Mouse (Mus musculus) embryonic facial prominence, embryonic 15.5 days (tissue): ENCODE results near the gene Rapgef5. TPM values are rescaled to one million over a fixed set of nuclear protein-coding genes. Genes with fewer than 3 reads are reported as not detected.

Experiments used
- ATAC-seq: fragments of 200-750 bp; cut with Nextera tagmentation; 2 replicates; pipeline ENCODE4 v1.8.0; 2017; ENCODE audit warnings: low read depth, moderate TSS enrichment; ENCODE audit not compliant: insufficient number of reproducible peaks, low FRiP score, low TSS enrichment
- H3K27ac ChIP-seq: fragments of 300-500 bp; sonication (generic); replicated peaks from 2 replicates; pipeline ENCODE4 v1.5.1; 2015; ENCODE audit warnings: mild to moderate bottlenecking, inconsistent platforms
- H3K27me3 ChIP-seq: fragments of 300-500 bp; sonication (generic); 2 replicates; pipeline ENCODE4 v1.6.1; 2015; ENCODE audit warnings: inconsistent platforms
- H3K36me3 ChIP-seq: fragments of 300-500 bp; sonication (generic); 2 replicates; pipeline ENCODE4 v1.6.1; 2015; ENCODE audit warnings: mild to moderate bottlenecking, inconsistent platforms
- H3K4me1 ChIP-seq: fragments of 300-500 bp; sonication (generic); 2 replicates; pipeline ENCODE4 v1.6.1; 2015; ENCODE audit warnings: inconsistent platforms
- H3K4me2 ChIP-seq: fragments of 300-500 bp; sonication (generic); replicated peaks from 2 replicates; pipeline ENCODE4 v1.6.1; 2015; ENCODE audit warnings: mild to moderate bottlenecking, inconsistent platforms
- H3K4me3 ChIP-seq: fragments of 300-500 bp; sonication (generic); replicated peaks from 2 replicates; pipeline ENCODE4 v1.5.1; 2015; ENCODE audit warnings: mild to moderate bottlenecking, inconsistent platforms
- H3K9ac ChIP-seq: fragments of 300-500 bp; sonication (generic); 2 replicates; pipeline ENCODE4 v1.6.1; 2015; ENCODE audit warnings: inconsistent platforms
- H3K9me3 ChIP-seq: fragments of 300-500 bp; sonication (generic); replicated peaks from 2 replicates; pipeline ENCODE4 v1.6.1; 2016; ENCODE audit warnings: inconsistent platforms
- WGBS: fragments of 180-500 bp; shearing (Covaris S2); methylation state at CpG from one replicate; pipeline ENCODE4 v1.1.7; 2015; 5-methylcytosine and 5-hydroxymethylcytosine counted together
- polyA plus RNA-seq: library from polyadenylated mRNA; unstranded; fragments of >200 nt; fragmentation: Nextera tagmentation; extraction: Ambion mirVana; gene quantifications from 2 replicates; pipeline ENCODE4 v1.2.1, GENCODE M21; 2015

The Rapgef5 gene
- polyA plus RNA-seq, 1 experiment from 2014 or later: 8.6 TPM

DNA sequence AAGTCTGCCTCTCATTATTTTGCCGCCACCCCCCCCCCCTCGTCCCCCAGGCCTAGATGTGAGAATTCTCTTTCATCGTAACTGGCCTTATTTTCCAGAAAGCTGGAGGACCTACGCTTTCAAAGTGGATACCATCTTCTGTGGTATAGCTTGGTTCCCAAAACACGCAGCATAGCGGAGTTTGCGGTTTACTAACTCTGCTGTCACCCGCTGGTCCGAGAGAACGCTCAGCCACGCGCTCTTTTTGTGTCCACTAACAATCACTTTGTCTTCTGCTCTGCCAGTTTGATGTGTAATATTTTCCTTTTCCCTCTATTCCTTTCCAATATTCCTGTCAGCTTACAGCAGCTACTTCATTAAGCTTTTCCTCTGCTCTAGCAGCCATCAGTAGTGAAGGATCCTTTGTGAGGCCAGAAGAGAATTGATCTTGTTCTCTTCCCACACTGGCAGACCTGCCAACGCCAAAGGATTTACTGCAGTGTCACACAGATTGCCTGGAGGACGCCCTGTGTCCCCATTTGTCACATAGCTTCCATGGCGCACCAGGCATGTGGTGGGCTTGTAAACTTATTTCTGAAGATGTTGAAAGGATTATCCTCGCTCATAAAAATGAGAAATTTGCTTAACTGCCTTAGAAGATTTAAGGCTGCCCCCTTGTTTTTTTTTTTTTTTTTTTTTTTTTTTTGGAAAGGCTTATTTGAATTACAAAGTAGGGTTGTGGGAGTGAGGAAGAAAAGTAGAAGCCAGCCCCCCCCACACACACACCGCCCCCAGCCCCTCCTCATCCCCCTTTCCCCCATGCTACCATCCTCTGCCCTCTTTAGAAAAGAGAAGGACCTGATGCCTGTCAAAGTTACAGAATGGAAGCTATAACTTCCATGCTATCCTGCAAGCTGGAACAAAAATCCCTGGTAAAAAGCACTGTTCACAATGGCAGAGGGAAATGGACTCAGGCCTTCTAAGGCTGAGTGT, 292.4 kb downstream of the Rapgef5 start:
- Histone ChIP-seq H3K9me3 (no peaks in the 10 kb centered on the region), H3K4me1 (peaks cover 7% of the 10 kb centered on the region; the same call in 1 of the 2 replicates), H3K4me3 (no peak overlapping the region), H3K27ac (no peak overlapping the region), H3K36me3 (no peaks in the 10 kb centered on the region), H3K9ac (no peak overlapping the region), H3K27me3 (peaks cover 17% of the 10 kb centered on the region), H3K4me2 (peak overlapping the region; percentile 25; the same call in 1 of the 2 replicates)
- WGBS: 39% methylated on average over 17 of the region's 17 CpGs
- ATAC-seq: no peak
